ENCODE assay signal across 8 mouse cellular contexts in the genomic region with DNA sequence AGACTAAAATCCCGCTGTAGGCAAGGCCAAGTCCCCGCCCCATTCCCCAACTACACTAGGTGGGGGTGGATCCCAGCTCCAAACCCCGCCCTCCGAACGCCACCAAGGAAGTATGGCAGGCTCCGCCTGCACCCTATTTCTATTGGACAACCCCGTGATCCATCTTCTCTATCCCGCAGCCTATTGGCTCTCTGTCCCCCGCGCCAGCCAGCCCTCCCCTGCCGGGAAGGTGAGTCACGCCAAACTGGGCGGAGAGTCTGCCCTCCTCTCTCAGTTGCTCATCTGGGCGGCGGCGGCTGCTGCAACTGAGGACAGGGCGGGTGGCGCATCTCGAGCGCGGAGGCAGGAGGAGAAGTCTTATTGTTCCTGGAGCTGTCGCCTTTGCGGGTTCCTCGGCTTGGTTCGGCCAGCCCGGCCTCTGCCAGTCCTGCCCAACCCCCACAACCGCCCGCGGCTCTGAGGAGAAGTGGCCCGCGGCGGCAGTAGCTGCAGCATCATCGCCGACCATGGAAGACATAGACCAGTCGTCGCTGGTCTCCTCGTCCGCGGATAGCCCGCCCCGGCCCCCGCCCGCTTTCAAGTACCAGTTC. TPM values are rescaled to one million over a fixed set of nuclear protein-coding genes. Genes with fewer than 3 reads are reported as not detected.
DNase-seq lines count a peak whose midpoint lies in the region; ATAC-seq and TF ChIP-seq lines count a peak whose summit lies in the region.

A gene (plus strand): TSS at position 265 of the 590 bp plus-strand sequence.

- no peak for TF ChIP-seq CTCF in Patski (IDR thresholded peaks at IDR 0.05)

- peak within 1 kb of the TSS; percentile 85 for H3K4me3 ChIP-seq in hindbrain, embryonic 13.5 days

- peak within 1 kb of the TSS; percentile 98 for H3K27ac ChIP-seq in hindbrain, embryonic 13.5 days

- peak; percentile 88 for DNase-seq in Patski (ENCODE audit: low read depth, low spot score)
- DNase-seq in cerebellum, postnatal 14 days: peak; percentile 98 to 99
- DNase-seq in frontal cortex, postnatal 14 days (ENCODE audit: low spot score in 2 of 2): peak; percentile 94 to 96
- peak; percentile 88 to 94 for DNase-seq in layer of hippocampus, postnatal 25 days (ENCODE audit: extremely low spot score in 1 of 2, low spot score in 1 of 2)
- DNase-seq in lung, postnatal 25 days (ENCODE audit: low spot score): peak; percentile 99
- peak; percentile 95 for DNase-seq in retina, embryonic 14.5 days (ENCODE audit: low spot score)
- DNase-seq in thymus, postnatal 4 days: peak; percentile 96

- POLR2A ChIA-PET in Patski (lab: Charles Lee): interaction anchor here (1.1 to 1.6 kb wide), 3 partner anchors 29 to 145 kb away, joined by 4 read pairs; a partner anchor contains a TSS

- H3K27me3 ChIP-seq in Patski: no peaks in the 10 kb centered on the region
- H3K27me3 ChIP-seq in hindbrain, embryonic 13.5 days: no peaks in the 10 kb centered on the region

- peak within 1 kb of the TSS; percentile 99 for H3K9ac ChIP-seq in hindbrain, embryonic 13.5 days

- WGBS in hindbrain, embryonic 13.5 days: under 1% methylated on average over 43 of the region's 43 CpGs

- H3K4me2 ChIP-seq in hindbrain, embryonic 13.5 days: peak within 1 kb of the TSS; percentile 71

- in situ Hi-C loops in Patski (cut with MboI; ENCODE audit: low pct_unique_long_range_greater_than_20kb): loop anchor here (5.0 to 10.0 kb wide), 2 partner anchors 118 to 145 kb away; a partner anchor contains a TSS

- CTCF ChIA-PET in Patski (lab: Charles Lee): interaction anchor here (1.3 kb wide), 1 partner anchor 34 kb away, joined by 3 read pairs; no protein-coding TSS in a partner anchor

- no peaks in the 10 kb centered on the region for H3K9me3 ChIP-seq in hindbrain, embryonic 13.5 days

- no peaks in the 10 kb centered on the region for H3K36me3 ChIP-seq in hindbrain, embryonic 13.5 days

- peak; percentile 92 for ATAC-seq in Patski
- peak; percentile 97 for ATAC-seq in hindbrain, embryonic 13.5 days (ENCODE audit: low FRiP score)

- H3K4me1 ChIP-seq in hindbrain, embryonic 13.5 days (replicated peaks): peaks cover 18% of the 10 kb centered on the region

RNA-seq across cellular contexts. Expression of the gene that starts here (rescaled TPM):
- 580 TPM for polyA plus RNA-seq in Patski (2021)
- polyA plus RNA-seq in hindbrain, embryonic 13.5 days (2015; fragmentation: Nextera tagmentation; extraction: Ambion mirVana): 111 and 113 TPM in 2 replicates
- 100 to 1,000 TPM; 497 to 514 TPM for total RNA-seq in layer of hippocampus, postnatal 25 days (2021)

Comparison
In these comparisons a context has a peak if more than half of its experiments do, and no peak if none do; other contexts are left out.
1. Peak in every context shown above with its lines: DNase-seq, ATAC-seq, H3K4me3 ChIP-seq and H3K27ac ChIP-seq.